Mouse (Mus musculus): ENCODE measurements around the gene Robo2. TPM values are rescaled to one million over a fixed set of nuclear protein-coding genes. Genes with fewer than 3 reads are reported as not detected.
A peak's percentile ranks its signal among the peaks of the same experiment; 100 is the strongest.

Robo2 gene
- polyA plus RNA-seq, 1 experiment from 2014 or later = 42.4 TPM

DNA sequence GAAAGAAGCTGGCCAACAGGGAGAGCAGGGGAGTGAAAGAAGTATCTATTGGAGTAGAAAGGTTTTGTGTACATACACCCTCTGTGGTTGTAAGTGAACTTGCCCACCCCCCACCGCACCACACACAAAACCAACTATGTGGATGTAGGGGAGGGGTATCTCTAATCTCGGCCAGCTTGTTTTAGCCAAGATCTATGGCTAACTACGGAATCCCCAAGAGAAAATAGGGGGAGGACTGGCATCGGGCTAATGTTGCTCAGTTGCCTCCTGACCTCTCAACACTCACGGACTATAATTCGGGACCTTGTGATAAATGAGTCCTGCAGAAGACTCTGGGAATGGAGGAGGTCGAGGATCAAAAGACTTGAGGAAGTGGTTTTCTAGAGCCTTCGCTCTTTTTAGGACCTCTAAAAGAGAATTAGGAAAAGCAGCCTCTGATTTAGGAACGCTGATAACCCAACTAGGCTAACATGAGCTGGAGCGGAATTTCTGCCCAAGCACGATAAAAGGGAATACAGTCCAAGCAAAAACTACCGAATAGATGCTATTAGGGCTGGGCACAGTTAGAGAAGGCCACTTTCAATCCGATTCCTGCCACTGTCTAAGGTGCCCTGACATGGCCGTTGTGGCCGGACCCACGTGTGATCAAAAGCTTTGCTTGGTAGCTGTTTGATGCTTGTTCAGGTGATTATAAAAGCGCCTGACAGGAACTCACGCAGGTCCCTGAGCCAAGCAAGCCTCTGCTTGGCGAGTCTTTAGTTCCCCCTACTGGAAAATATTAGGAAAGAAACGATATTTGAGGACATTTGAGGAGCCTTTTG, 1.1 kb upstream of the Robo2 start:
- under 1% methylated on average over 20 of the region's 20 CpGs for WGBS
- no peaks in the 10 kb centered on the region for H3K9me3 ChIP-seq (ENCODE audit: control insufficient read depth, low read depth, low read length)
- H3K4me1 ChIP-seq (ENCODE audit: control insufficient read depth, insufficient read depth, low read length) = no peaks in the 10 kb centered on the region
- no peaks in the 10 kb centered on the region for H3K36me3 ChIP-seq (ENCODE audit: control insufficient read depth, insufficient read depth, low read length)
- no peak overlapping the region for H3K9ac ChIP-seq (replicated peaks; ENCODE audit: low read depth, low read length)
- ATAC-seq (ENCODE audit: insufficient number of reproducible peaks, insufficient read depth, low FRiP score, low read depth) = no peak
- no peak overlapping the region; the same call in 1 of the 2 replicates for H3K27ac ChIP-seq (ENCODE audit: low read length)
- H3K4me3 ChIP-seq (ENCODE audit: low read depth, low read length) = peak overlapping the region; percentile 53
- H3K4me2 ChIP-seq (replicated peaks; ENCODE audit: low read depth, low read length) = peak overlapping the region; percentile 98
- H3K27me3 ChIP-seq (ENCODE audit: control insufficient read depth, insufficient read depth, low read length) = no peaks in the 10 kb centered on the region

DNA sequence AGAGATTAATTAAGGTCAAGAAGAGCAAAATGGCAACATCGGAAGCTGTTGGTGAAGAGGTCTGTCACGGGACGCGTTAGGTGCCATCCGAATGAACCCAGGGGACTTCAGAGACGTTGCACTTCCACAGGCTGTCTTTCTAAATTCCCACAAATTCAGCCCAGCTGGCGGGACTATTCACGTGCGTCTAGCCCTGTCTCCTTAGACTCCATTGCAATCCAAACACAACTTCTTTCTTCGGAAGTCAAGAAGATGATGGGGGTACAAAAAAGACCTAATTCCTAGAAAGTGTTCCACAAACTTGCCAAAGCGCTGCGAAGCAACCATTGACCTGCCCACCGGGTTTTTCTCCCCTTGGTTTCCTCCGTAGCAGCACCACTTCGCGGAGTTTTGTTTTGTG, 604 bp downstream of the Robo2 start:
- WGBS = 2% methylated on average over 16 of the region's 16 CpGs
- peak overlapping the region; percentile 77; the same call in 1 of the 2 replicates for H3K27ac ChIP-seq (ENCODE audit: low read length)

DNA sequence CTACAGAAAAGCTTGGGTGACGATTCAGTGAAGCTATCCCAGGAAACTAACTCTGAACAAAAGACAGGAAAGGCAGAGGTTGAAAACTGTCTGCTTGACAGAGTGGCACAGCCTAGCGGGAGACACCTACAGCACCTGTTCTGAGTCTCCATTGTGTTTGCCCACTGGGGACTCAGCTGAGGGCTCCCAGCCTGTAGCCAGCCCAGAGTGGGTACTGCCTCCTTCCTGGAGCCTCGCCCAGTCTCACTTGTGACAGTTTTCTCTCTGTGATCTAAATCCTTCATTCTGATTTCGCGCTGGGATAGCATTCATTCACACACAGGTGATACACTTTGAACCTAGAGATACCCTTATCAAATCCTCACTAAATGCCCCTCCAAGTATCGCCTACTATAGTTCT, 1.5 kb downstream of the Robo2 start:
- H3K4me1 ChIP-seq (ENCODE audit: control insufficient read depth, insufficient read depth, low read length) = no peaks in the 10 kb centered on the region
- ATAC-seq (ENCODE audit: insufficient number of reproducible peaks, insufficient read depth, low FRiP score, low read depth) = no peak
- 0 out of 2 replicates have a peak overlapping the region, but pooled peaks have one; percentile 46 for H3K9ac ChIP-seq (replicated peaks; ENCODE audit: low read depth, low read length)
- no peaks in the 10 kb centered on the region for H3K27me3 ChIP-seq (ENCODE audit: control insufficient read depth, insufficient read depth, low read length)
- peak overlapping the region; percentile 98 for H3K4me2 ChIP-seq (replicated peaks; ENCODE audit: low read depth, low read length)
- no peaks in the 10 kb centered on the region for H3K9me3 ChIP-seq (ENCODE audit: control insufficient read depth, low read depth, low read length)
- H3K36me3 ChIP-seq (ENCODE audit: control insufficient read depth, insufficient read depth, low read length) = no peaks in the 10 kb centered on the region
- H3K4me3 ChIP-seq (ENCODE audit: low read depth, low read length) = peak overlapping the region; percentile 53
- 13% methylated on average over 6 of the region's 6 CpGs for whole genome bisulfite sequencing
- no peak overlapping the region for H3K27ac ChIP-seq (ENCODE audit: low read length)

More for the DNA sequence above, 604 bp downstream of the Robo2 start:
- Histone ChIP-seq H3K36me3 (ENCODE audit: control insufficient read depth, insufficient read depth, low read length) (no peaks in the 10 kb centered on the region), H3K27me3 (ENCODE audit: control insufficient read depth, insufficient read depth, low read length) (no peaks in the 10 kb centered on the region), H3K4me1 (ENCODE audit: control insufficient read depth, insufficient read depth, low read length) (no peaks in the 10 kb centered on the region), H3K9me3 (ENCODE audit: control insufficient read depth, low read depth, low read length) (no peaks in the 10 kb centered on the region), H3K4me2 (replicated peaks; ENCODE audit: low read depth, low read length) (peak overlapping the region; percentile 98), H3K9ac (replicated peaks; ENCODE audit: low read depth, low read length) (peak overlapping the region; percentile 46), H3K4me3 (ENCODE audit: low read depth, low read length) (peak overlapping the region; percentile 53)
- ATAC-seq (ENCODE audit: insufficient number of reproducible peaks, insufficient read depth, low FRiP score, low read depth) = no peak

DNA sequence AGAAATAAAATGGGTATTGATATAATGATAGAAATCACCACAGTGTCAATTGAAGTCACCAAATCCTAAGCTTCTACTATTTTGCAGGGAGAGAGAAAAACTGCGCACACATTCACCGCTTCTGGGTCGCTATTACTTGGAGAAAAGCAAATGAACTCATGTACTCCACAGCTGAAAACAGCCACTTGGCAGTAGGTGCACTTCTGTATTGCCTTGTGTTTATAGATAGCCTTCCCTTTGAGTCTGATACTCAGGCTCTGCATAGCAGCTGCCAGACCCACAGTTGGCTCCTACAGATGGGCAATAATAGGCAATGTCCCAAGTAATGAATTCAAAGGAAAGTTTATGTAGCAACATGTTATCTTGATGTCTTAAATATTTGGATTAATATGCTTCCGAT, 2.1 kb downstream of the Robo2 start:
- Histone ChIP-seq H3K4me3 (ENCODE audit: low read depth, low read length) (peak overlapping the region; percentile 53), H3K9ac (replicated peaks; ENCODE audit: low read depth, low read length) (no peak overlapping the region)
- ATAC-seq (ENCODE audit: insufficient number of reproducible peaks, insufficient read depth, low FRiP score, low read depth) = no peak

DNA sequence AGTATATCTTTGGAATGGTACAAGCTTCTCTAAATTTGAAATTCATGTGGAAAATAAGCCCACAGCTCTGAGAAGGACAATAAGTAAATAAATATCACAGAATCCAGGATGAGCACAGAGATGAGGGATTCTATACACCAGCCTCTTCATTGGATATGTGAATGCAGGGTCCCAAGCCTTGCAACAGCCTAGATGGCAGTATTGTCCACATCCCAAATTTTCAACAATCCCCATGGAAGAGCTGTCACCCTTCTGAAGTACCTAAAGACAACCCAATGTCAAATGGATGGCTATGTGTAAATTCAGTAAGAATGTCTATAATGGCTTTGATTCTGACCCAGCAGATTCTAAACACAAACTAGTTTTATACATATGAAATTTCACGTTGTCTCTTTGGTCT, 3.1 kb downstream of the Robo2 start:
- WGBS = 47% methylated on average over 1 of the region's 1 CpGs
- Histone ChIP-seq H3K9ac (replicated peaks; ENCODE audit: low read depth, low read length) (no peak overlapping the region), H3K4me1 (ENCODE audit: control insufficient read depth, insufficient read depth, low read length) (no peaks in the 10 kb centered on the region), H3K36me3 (ENCODE audit: control insufficient read depth, insufficient read depth, low read length) (no peaks in the 10 kb centered on the region), H3K27ac (ENCODE audit: low read length) (no peak overlapping the region), H3K27me3 (ENCODE audit: control insufficient read depth, insufficient read depth, low read length) (no peaks in the 10 kb centered on the region), H3K9me3 (ENCODE audit: control insufficient read depth, low read depth, low read length) (no peaks in the 10 kb centered on the region), H3K4me3 (ENCODE audit: low read depth, low read length) (peak overlapping the region; percentile 53), H3K4me2 (replicated peaks; ENCODE audit: low read depth, low read length) (peak overlapping the region; percentile 98)
- ATAC-seq (ENCODE audit: insufficient number of reproducible peaks, insufficient read depth, low FRiP score, low read depth) = no peak

More for the DNA sequence above, 2.1 kb downstream of the Robo2 start:
- Histone ChIP-seq H3K4me1 (ENCODE audit: control insufficient read depth, insufficient read depth, low read length) (no peaks in the 10 kb centered on the region), H3K27ac (ENCODE audit: low read length) (no peak overlapping the region), H3K4me2 (replicated peaks; ENCODE audit: low read depth, low read length) (peak overlapping the region; percentile 98), H3K9me3 (ENCODE audit: control insufficient read depth, low read depth, low read length) (no peaks in the 10 kb centered on the region), H3K27me3 (ENCODE audit: control insufficient read depth, insufficient read depth, low read length) (no peaks in the 10 kb centered on the region), H3K36me3 (ENCODE audit: control insufficient read depth, insufficient read depth, low read length) (no peaks in the 10 kb centered on the region)
- 43% methylated on average over 4 of the region's 4 CpGs for WGBS

DNA sequence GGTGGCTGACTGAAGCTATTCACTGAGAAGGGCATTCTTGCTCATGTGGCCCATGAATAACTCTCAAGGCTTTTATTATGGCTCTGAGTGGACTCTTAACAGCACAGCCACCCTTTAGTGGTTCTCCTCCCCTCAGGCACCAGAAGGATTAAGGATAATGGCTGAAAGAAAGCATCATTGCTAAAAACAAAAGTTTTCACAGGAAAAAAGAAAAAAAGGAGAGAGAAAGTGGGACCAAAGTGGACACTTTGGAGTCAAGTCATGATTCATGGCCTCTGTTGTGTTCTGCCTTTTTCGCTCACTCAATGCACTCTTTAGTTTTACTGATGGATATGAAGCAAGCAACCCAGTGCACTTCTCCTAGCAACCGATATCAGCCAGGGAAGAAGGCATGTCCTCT, 14.3 kb downstream of the Robo2 start:
- no peak overlapping the region for H3K4me2 ChIP-seq (replicated peaks; ENCODE audit: low read depth, low read length)
- no peak overlapping the region for H3K4me3 ChIP-seq (ENCODE audit: low read depth, low read length)
- H3K36me3 ChIP-seq (ENCODE audit: control insufficient read depth, insufficient read depth, low read length) = no peaks in the 10 kb centered on the region
- no peaks in the 10 kb centered on the region for H3K9me3 ChIP-seq (ENCODE audit: control insufficient read depth, low read depth, low read length)
- no peaks in the 10 kb centered on the region for H3K4me1 ChIP-seq (ENCODE audit: control insufficient read depth, insufficient read depth, low read length)
- H3K27me3 ChIP-seq (ENCODE audit: control insufficient read depth, insufficient read depth, low read length) = no peaks in the 10 kb centered on the region
- ATAC-seq (ENCODE audit: insufficient number of reproducible peaks, insufficient read depth, low FRiP score, low read depth) = no peak
- 88% methylated on average over 2 of the region's 2 CpGs for WGBS
- no peak overlapping the region for H3K27ac ChIP-seq (ENCODE audit: low read length)
- H3K9ac ChIP-seq (replicated peaks; ENCODE audit: low read depth, low read length) = no peak overlapping the region

DNA sequence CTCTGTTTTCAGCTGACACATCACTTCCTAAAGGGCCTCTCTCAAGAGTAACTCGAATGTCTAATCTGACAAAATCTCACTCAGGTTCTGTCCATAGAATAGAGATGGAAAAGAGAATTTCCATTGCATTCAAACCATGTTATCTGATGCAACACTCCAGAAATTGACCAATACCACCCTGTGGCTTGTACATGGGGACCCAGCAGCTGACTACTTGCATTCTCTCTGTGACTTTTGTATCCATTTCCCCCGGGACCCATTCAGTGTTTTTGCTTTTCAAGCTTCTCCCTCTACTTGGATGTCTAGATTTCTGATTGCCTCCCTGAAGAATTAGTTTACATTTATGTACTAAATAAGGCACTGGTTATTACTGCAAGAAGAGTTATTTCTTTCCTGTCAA, 15.9 kb downstream of the Robo2 start:
- WGBS = 83% methylated on average over 2 of the region's 2 CpGs
- H3K4me3 ChIP-seq (ENCODE audit: low read depth, low read length) = no peak overlapping the region
- H3K27ac ChIP-seq (ENCODE audit: low read length) = no peak overlapping the region
- H3K4me1 ChIP-seq (ENCODE audit: control insufficient read depth, insufficient read depth, low read length) = no peaks in the 10 kb centered on the region
- ATAC-seq (ENCODE audit: insufficient number of reproducible peaks, insufficient read depth, low FRiP score, low read depth) = no peak
- no peak overlapping the region for H3K9ac ChIP-seq (replicated peaks; ENCODE audit: low read depth, low read length)
- H3K36me3 ChIP-seq (ENCODE audit: control insufficient read depth, insufficient read depth, low read length) = no peaks in the 10 kb centered on the region
- no peaks in the 10 kb centered on the region for H3K27me3 ChIP-seq (ENCODE audit: control insufficient read depth, insufficient read depth, low read length)
- H3K4me2 ChIP-seq (replicated peaks; ENCODE audit: low read depth, low read length) = no peak overlapping the region
- H3K9me3 ChIP-seq (ENCODE audit: control insufficient read depth, low read depth, low read length) = no peaks in the 10 kb centered on the region

DNA sequence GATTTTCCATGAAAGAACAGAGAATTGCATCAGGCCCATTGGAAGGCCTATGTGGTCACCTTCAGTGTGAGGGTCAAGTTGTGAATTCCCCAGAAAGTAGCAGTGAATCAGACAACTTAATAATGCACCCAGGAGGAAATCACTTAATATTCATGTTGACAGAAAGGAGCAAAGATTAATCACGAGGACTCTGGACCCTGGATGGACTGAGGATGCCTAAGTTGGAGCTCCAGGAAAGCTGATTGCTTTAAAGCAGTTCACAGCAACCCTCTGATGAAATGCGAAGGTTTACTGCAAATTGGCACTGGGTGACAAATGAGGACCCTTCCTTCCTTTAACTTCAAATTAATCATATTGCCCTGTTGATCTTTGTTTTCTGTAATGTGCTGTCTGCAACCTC, 32.2 kb downstream of the Robo2 start:
- H3K9ac ChIP-seq (replicated peaks; ENCODE audit: low read depth, low read length) = no peak overlapping the region
- no peaks in the 10 kb centered on the region for H3K27me3 ChIP-seq (ENCODE audit: control insufficient read depth, insufficient read depth, low read length)
- no peak overlapping the region for H3K4me2 ChIP-seq (replicated peaks; ENCODE audit: low read depth, low read length)
- no peaks in the 10 kb centered on the region for H3K9me3 ChIP-seq (ENCODE audit: control insufficient read depth, low read depth, low read length)
- H3K4me1 ChIP-seq (ENCODE audit: control insufficient read depth, insufficient read depth, low read length) = 0 out of 2 replicates have a peak, but pooled peaks cover 3% of the 10 kb centered on the region
- WGBS = 30% methylated on average over 2 of the region's 2 CpGs
- H3K4me3 ChIP-seq (ENCODE audit: low read depth, low read length) = no peak overlapping the region
- no peak overlapping the region for H3K27ac ChIP-seq (ENCODE audit: low read length)
- ATAC-seq (ENCODE audit: insufficient number of reproducible peaks, insufficient read depth, low FRiP score, low read depth) = no peak
- no peaks in the 10 kb centered on the region for H3K36me3 ChIP-seq (ENCODE audit: control insufficient read depth, insufficient read depth, low read length)

Data from stomach, embryonic 14.5 days (tissue).